Mouse (Mus musculus): ENCODE data around the gene Bub1b.

DNA sequence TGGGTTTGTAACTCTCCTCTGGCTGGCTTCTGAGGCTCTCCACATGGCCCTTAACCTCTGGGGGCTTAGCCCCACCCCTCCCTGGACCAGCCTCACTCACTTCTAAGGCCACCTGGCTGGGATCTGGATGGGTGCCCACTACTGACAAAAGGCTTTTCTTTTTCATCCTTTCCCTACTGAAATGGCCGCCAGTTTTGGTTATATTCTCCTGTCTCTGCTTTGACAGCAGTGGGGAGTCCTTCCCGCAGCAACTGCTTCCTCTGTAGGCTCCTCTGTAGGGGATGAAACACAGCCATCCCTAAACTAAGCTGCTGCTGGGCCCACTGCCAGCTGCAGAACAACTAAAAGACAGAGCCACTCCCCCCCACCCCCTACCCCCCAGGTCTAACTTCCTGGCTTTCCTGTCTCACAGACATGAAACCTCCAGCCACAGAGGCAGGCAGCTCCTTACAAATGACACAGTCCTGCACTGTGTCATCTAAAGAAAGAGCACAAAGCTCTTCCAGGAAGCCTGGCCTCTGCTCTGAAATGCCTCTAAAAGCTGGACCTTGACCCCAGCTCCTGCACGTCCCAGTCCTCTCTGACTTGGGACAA is 58.8 kb downstream of the Bub1b start:
- TF ChIP-seq CTCF (IDR thresholded peaks at IDR 0.05; ENCODE audit: extremely low read depth, insufficient read depth, low read length) (no peak), POLR2A (IDR thresholded peaks at IDR 0.05; ENCODE audit: extremely low read depth, insufficient read depth, low read length) (no peak)
